Mouse (Mus musculus) left cerebral cortex, adult 9 months (tissue): Measurements from ENCODE around the gene Kcnk1.

Source experiments
- DNase-seq, 2 experiments: peaks; one replicate each; pipeline ENCODE4 v3.0.0; 2022; ENCODE audit warnings: low spot score in 2 of 2

Kcnk1 gene

GRCm38 (mm10) chr8:125995101-125995986 lies at the start of gene Kcnk1:
Gene Kcnk1 (plus strand): TSS chr8:125995170.
- peak in 1 of 2 experiments; percentile 79 for DNase-seq

GRCm38 (mm10) chr8:125948696-125949308 lies 46.2 kb upstream of the Kcnk1 start:
- DNase-seq = no peak

- peak; percentile 90 to 93 for DNase-seq
Observed at GRCm38 (mm10) chr8:125950007-125950940, 44.7 kb upstream of the Kcnk1 start.

- peak in 1 of 2 experiments; percentile 28 for DNase-seq
Observed at GRCm38 (mm10) chr8:125955671-125956070, 39.3 kb upstream of the Kcnk1 start.

- no peak for DNase-seq
Observed at GRCm38 (mm10) chr8:125956796-125957195, 38.2 kb upstream of the Kcnk1 start.

- DNase-seq = no peak
Observed at GRCm38 (mm10) chr8:125957226-125957993, 37.6 kb upstream of the Kcnk1 start.

GRCm38 (mm10) chr8:125957994-125958368 lies 37.0 kb upstream of the Kcnk1 start:
- no peak for DNase-seq

GRCm38 (mm10) chr8:125959363-125959771 lies 35.6 kb upstream of the Kcnk1 start:
- peak; percentile 76 to 90 for DNase-seq

- DNase-seq = peak in 1 of 2 experiments; percentile 28
Observed at GRCm38 (mm10) chr8:125960037-125960436, 34.9 kb upstream of the Kcnk1 start.

- no peak for DNase-seq
Observed at GRCm38 (mm10) chr8:125961790-125962189, 33.2 kb upstream of the Kcnk1 start.

GRCm38 (mm10) chr8:125963807-125964211 lies 31.2 kb upstream of the Kcnk1 start:
- DNase-seq = no peak

- peak; percentile 55 to 83 for DNase-seq
Observed at GRCm38 (mm10) chr8:125971336-125971735, 23.6 kb upstream of the Kcnk1 start.

GRCm38 (mm10) chr8:125975981-125976380 lies 19.0 kb upstream of the Kcnk1 start:
- no peak for DNase-seq

GRCm38 (mm10) chr8:125980826-125981225 lies 14.1 kb upstream of the Kcnk1 start:
- no peak for DNase-seq

- no peak for DNase-seq
Observed at GRCm38 (mm10) chr8:125983515-125983914, 11.5 kb upstream of the Kcnk1 start.

GRCm38 (mm10) chr8:125984140-125984539 lies 10.8 kb upstream of the Kcnk1 start:
- no peak for DNase-seq

GRCm38 (mm10) chr8:125985364-125985763 lies 9.6 kb upstream of the Kcnk1 start:
- DNase-seq = no peak

GRCm38 (mm10) chr8:125986999-125987589 lies 7.9 kb upstream of the Kcnk1 start:
- DNase-seq = no peak

GRCm38 (mm10) chr8:125987996-125988395 lies 7.0 kb upstream of the Kcnk1 start:
- DNase-seq = no peak

GRCm38 (mm10) chr8:125993636-125994035 lies 1.3 kb upstream of the Kcnk1 start:
- no peak for DNase-seq
